Mouse (Mus musculus) ES-E14 (cell line): Measurements from ENCODE around the gene Zc3h15. TPM values are rescaled to one million over a fixed set of nuclear protein-coding genes. Genes with fewer than 3 reads are reported as not detected.

Experiments used
- DNase-seq: peaks from one replicate; pipeline ENCODE4 v3.0.0-alpha.2; 2013; ENCODE audit warnings: low read depth, low spot score
- H3K27ac ChIP-seq: 2 replicates; pipeline ENCODE4 v1.5.1; 2012; ENCODE audit warnings: low read depth, mild to moderate bottlenecking, low read length, moderate library complexity, mixed read lengths; ENCODE audit not compliant: poor library complexity, insufficient read depth, severe bottlenecking
- H3K36me3 ChIP-seq: 2 replicates; pipeline ENCODE4 v1.6.1; 2012; ENCODE audit warnings: mild to moderate bottlenecking, low read length, moderate library complexity, mixed read lengths; ENCODE audit not compliant: control insufficient read depth, poor library complexity, insufficient read depth, severe bottlenecking
- H3K4me1 ChIP-seq, 2 experiments: fragments of 150-350 bp in 1 of 2; sonication (generic) in 1 of 2; 2 replicates each; pipeline ENCODE4 v1.6.1; 2012; ENCODE audit warnings: low read length in 2 of 2, mild to moderate bottlenecking in 1 of 2, mixed read lengths in 1 of 2; ENCODE audit not compliant: control insufficient read depth in 2 of 2, insufficient read depth in 2 of 2, poor library complexity in 1 of 2
- H3K4me3 ChIP-seq, 2 experiments: fragments of 150-350 bp in 1 of 2; sonication (generic) in 1 of 2; 2 replicates each; pipeline ENCODE4 v1.5.1; 2012; ENCODE audit warnings: low read length in 2 of 2, low read depth in 1 of 2, mild to moderate bottlenecking in 1 of 2, mixed read lengths in 1 of 2; ENCODE audit not compliant: insufficient read depth in 1 of 2, poor library complexity in 1 of 2, severe bottlenecking in 1 of 2
- H3K9ac ChIP-seq: 2 replicates; pipeline ENCODE4 v1.6.1; 2012; ENCODE audit warnings: low read depth, mild to moderate bottlenecking, low read length, mixed read lengths; ENCODE audit not compliant: poor library complexity, insufficient read depth, severe bottlenecking
- H3K9me3 ChIP-seq: fragments of 150-350 bp; sonication (generic); 2 replicates; pipeline ENCODE4 v1.6.1; 2012; ENCODE audit warnings: low read depth, mild to moderate bottlenecking, low read length; ENCODE audit not compliant: control insufficient read depth, insufficient read depth
- CHD2 ChIP-seq: IDR thresholded peaks from 2 replicates; pipeline ENCODE4 v1.6.1; 2014; ENCODE audit warnings: mild to moderate bottlenecking, low read depth, low read length, inconsistent platforms
- HCFC1 ChIP-seq: IDR thresholded peaks from 2 replicates; pipeline ENCODE4 v1.6.1; 2012; ENCODE audit warnings: low read length, inconsistent platforms, borderline replicate concordance; ENCODE audit not compliant: insufficient read depth
- MAFK ChIP-seq: IDR thresholded peaks from 2 replicates; pipeline ENCODE4 v1.6.1; 2014; ENCODE audit warnings: mild to moderate bottlenecking, low read depth, low read length, inconsistent platforms; ENCODE audit not compliant: insufficient read depth
- ZC3H11A ChIP-seq: IDR thresholded peaks from 2 replicates; pipeline ENCODE4 v1.6.1; 2012; ENCODE audit warnings: low read depth, mild to moderate bottlenecking, inconsistent platforms, low read length, borderline replicate concordance
- ZNF384 ChIP-seq: IDR thresholded peaks from 2 replicates; pipeline ENCODE4 v1.6.1; 2012; ENCODE audit warnings: low read depth, low read length, inconsistent platforms
- in situ Hi-C, 2 experiments: fragments of 600-800 bp; cut with MboI; formaldehyde crosslinking; loops; one replicate each; pipeline ENCODE4 v1.15.1; 2025; ENCODE audit warnings: low sequenced_read_pairs in 2 of 2, inconsistent platforms in 1 of 2; ENCODE audit not compliant: unreplicated experiment in 2 of 2
- total RNA-seq: library from RNA; depleted of rRNA; stranded (reverse); fragments of 300-350 nt; gene quantifications from 2 replicates; pipeline ENCODE4 v1.2.3, GENCODE M21; 2012

Gene Zc3h15
- total RNA-seq, 1 experiment, result 150 TPM

DNA sequence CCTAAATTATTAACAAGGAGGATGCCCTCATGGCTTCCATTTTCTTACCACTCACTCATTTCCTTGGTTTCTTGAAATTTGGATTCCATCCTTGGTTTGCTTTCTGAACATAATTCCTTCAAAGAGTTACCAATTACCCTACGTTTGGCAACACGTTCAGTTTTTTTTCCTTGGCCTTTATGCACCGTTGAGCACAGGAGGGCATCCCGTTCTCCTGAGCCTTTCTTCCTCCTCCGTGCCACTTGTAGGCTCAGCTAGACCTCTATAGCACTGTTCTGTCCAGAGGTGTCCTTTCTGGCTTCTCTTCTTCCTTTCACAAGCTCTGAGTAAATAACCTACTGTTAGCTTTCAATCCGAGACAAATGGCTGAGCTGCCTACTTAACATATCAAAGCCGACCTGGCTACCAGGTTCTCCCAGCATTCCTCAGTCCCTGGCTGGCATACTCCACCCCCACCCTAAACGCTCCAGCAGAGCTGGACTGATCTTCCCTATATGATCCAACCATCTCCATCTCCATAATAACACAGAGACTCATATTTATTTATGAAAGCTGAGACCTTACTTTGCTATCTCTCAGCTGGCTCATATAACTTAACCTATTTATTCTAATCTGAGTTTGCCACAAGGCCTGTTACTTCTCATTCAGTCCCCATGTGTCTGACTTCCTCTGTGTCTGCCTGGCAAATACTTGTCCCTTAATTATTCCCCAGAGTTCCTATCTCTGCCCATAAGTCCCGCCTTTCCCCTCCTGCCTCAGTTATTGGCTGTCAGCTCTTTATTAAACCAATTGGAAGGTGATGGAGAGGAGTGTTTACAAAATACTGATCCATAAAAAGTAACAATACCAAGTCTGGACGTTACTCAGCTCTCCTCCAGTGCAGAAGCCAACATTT lies 48.7 kb downstream of the Zc3h15 start:
- Histone ChIP-seq H3K4me3 (peak overlapping the region; percentile 34 to 40), H3K9me3 (no peaks in the 10 kb centered on the region), H3K9ac (peak overlapping the region; percentile 33; the same call in 1 of the 2 replicates), H3K27ac (peak overlapping the region; percentile 74; the same call in 1 of the 2 replicates), H3K4me1 (peaks cover 11 to 13% of the 10 kb centered on the region in 2 experiments; a peak in 3 of 4 replicates), H3K36me3 (no peaks in the 10 kb centered on the region)
- TF ChIP-seq CHD2, result no peak
- TF ChIP-seq HCFC1, result no peak
- TF ChIP-seq ZC3H11A, result no peak
- TF ChIP-seq ZNF384, result no peak
- no peak for TF ChIP-seq MAFK
- in situ Hi-C loops, result no loop called here
- peak; percentile 63 for DNase-seq

DNA sequence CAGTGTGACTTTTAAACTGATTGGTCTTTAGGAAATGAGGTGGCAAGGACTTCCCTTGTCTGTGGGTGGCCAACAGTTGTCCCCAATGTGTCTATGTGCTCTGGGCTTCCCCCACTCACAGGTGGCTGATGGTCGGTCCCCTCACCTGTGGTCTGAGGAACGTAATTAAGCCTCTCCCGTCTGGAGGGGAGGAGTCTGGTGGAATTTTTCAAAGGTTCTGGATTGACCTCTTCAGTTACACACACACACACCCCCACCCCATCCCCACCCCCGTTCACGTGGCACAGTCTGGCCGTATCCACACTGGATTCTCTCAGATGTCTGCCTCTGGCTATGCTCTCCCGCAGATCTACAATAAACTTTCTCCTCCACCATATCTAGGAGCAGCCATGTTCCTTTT lies 49.8 kb downstream of the Zc3h15 start:
- DNase-seq, result no peak
- Histone ChIP-seq H3K4me3 (no peak overlapping the region), H3K36me3 (no peaks in the 10 kb centered on the region), H3K9me3 (no peaks in the 10 kb centered on the region), H3K4me1 (peaks cover 11 to 13% of the 10 kb centered on the region in 2 experiments; a peak in 3 of 4 replicates), H3K9ac (no peak overlapping the region), H3K27ac (no peak overlapping the region)
- in situ Hi-C loops, result no loop called here
- no peak for TF ChIP-seq CHD2
- no peak for TF ChIP-seq ZNF384
- TF ChIP-seq MAFK, result no peak
- TF ChIP-seq ZC3H11A, result no peak
- TF ChIP-seq HCFC1, result no peak

DNA sequence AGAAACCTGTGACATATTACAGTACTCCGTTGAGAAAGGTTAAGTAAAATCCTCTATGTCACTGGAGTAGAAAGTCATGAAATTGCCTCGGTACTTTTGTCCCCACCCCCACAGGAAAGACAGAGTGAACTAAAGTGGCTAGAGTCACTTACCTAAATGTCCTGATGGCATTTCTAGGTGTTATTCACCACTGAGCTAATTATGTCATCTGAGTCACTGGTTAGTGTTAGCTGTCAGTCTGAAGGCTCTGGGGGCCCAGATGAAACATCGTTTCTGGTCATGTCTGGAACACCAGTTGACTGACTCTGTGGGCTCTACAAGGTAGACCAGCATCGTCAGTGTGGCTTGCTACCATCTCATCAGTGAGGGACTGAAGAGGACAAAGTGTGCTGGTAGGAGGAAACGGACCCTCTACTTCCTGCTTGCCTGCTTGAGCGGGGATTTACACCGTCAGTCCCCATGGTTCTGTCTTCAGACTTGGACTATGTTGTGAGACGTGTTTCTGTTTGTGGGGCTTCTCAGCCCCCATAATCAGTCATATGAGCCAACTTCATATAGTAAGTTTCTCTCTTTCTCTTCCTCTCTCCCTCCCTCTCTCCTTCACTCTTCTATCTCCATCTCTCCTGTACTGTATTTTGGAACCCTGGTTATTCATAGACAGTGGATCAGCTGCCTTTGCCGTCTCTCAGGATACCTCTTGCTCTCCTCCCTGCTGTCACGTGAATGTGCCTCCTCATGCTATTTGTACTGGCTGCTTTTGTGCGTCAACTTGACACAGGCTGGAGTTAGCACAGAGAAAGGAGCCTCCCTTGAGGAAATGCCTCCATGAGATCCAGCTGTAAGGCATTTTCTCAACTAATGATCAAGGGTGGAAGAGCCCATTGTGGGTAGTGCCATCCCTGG lies 51.4 kb downstream of the Zc3h15 start:
- Histone ChIP-seq H3K27ac (no peak overlapping the region), H3K36me3 (no peaks in the 10 kb centered on the region), H3K9ac (no peak overlapping the region), H3K4me3 (no peak overlapping the region), H3K9me3 (no peaks in the 10 kb centered on the region), H3K4me1 (peaks cover 10 to 13% of the 10 kb centered on the region in 2 experiments; a peak in 3 of 4 replicates)
- DNase-seq, result no peak
- TF ChIP-seq ZNF384 (no peak), ZC3H11A (no peak), CHD2 (no peak), MAFK (no peak), HCFC1 (no peak)
- in situ Hi-C loops, result no loop called here

DNA sequence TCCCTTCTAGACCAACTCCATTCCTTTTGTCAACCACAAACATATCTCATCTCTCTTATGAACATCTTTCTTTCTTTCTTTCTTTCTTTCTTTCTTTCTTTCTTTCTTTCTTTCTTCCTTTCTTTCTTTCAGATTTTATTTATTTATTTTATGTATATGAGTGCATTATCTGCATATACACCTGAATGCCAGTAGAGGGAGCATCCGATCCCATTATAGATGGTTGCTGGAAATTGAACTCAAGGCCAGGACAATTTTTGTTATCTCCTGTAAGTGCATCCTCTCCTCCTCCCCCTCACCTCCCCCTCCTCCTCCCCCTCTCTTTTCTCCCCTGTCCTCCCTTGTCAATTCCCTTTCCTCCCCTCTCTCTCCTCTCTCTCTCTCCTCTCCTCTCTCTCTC lies 54.2 kb downstream of the Zc3h15 start:
- Histone ChIP-seq H3K4me3 (no peak overlapping the region), H3K4me1 (peaks cover 4 to 5% of the 10 kb centered on the region in 2 experiments; a peak in 3 of 4 replicates), H3K9ac (no peak overlapping the region), H3K9me3 (no peaks in the 10 kb centered on the region), H3K27ac (no peak overlapping the region), H3K36me3 (no peaks in the 10 kb centered on the region)
- in situ Hi-C loops, result no loop called here
- no peak for DNase-seq
- no peak for TF ChIP-seq ZNF384
- TF ChIP-seq ZC3H11A, result no peak; the same call in 1 of the 2 replicates
- TF ChIP-seq MAFK, result no peak
- no peak for TF ChIP-seq HCFC1
- TF ChIP-seq CHD2, result no peak
